Mouse (Mus musculus) heart, postnatal 0 days (tissue): ENCODE results near the gene Tln2. TPM values are rescaled to one million over a fixed set of nuclear protein-coding genes. Genes with fewer than 3 reads are reported as not detected.

Experiments
- ATAC-seq: fragments of 200-750 bp; cut with Nextera tagmentation; 2 replicates; pipeline ENCODE4 v1.8.0; 2017; ENCODE audit warnings: low read depth, moderate number of reproducible peaks, moderate library complexity; ENCODE audit not compliant: insufficient read depth
- DNase-seq: peaks from one replicate; pipeline ENCODE4 v3.0.0-alpha.2; 2016; ENCODE audit warnings: low spot score
- H3K27ac ChIP-seq: fragments of 300-500 bp; sonication (generic); 2 replicates; pipeline ENCODE4 v1.5.1; 2014; ENCODE audit warnings: low read depth, mild to moderate bottlenecking
- H3K27me3 ChIP-seq: fragments of 300-500 bp; sonication (generic); 2 replicates; pipeline ENCODE4 v1.6.1; 2014; ENCODE audit warnings: low read length, mixed read lengths; ENCODE audit not compliant: control insufficient read depth, insufficient read depth
- H3K36me3 ChIP-seq: fragments of 300-500 bp; sonication (generic); replicated peaks from 2 replicates; pipeline ENCODE4 v1.6.1; 2014; ENCODE audit warnings: low read length, mixed read lengths; ENCODE audit not compliant: control insufficient read depth, insufficient read depth
- H3K4me1 ChIP-seq: fragments of 300-500 bp; sonication (generic); 2 replicates; pipeline ENCODE4 v1.6.1; 2014; ENCODE audit warnings: antibody characterized with exemption; ENCODE audit not compliant: control insufficient read depth, insufficient read depth
- H3K4me2 ChIP-seq: fragments of 300-500 bp; sonication (generic); 2 replicates; pipeline ENCODE4 v1.6.1; 2014; ENCODE audit warnings: low read depth, mild to moderate bottlenecking, low read length, moderate library complexity
- H3K4me3 ChIP-seq: fragments of 300-500 bp; sonication (generic); 2 replicates; pipeline ENCODE4 v1.5.1; 2014; ENCODE audit warnings: low read depth, low read length
- H3K9ac ChIP-seq: fragments of 300-500 bp; sonication (generic); replicated peaks from 2 replicates; pipeline ENCODE4 v1.6.1; 2014; ENCODE audit warnings: low read depth, low read length, mixed read lengths
- H3K9me3 ChIP-seq: fragments of 300-500 bp; sonication (generic); replicated peaks from 2 replicates; pipeline ENCODE4 v1.6.1; 2016; ENCODE audit warnings: low read length; ENCODE audit not compliant: control insufficient read depth
- CTCF ChIP-seq: IDR thresholded peaks from 2 replicates; pipeline ENCODE4 v1.5.1; 2016; ENCODE audit warnings: antibody characterized with exemption, control low read depth, low read depth
- EP300 ChIP-seq: IDR thresholded peaks from 2 replicates; pipeline ENCODE4 v1.6.1; 2016; ENCODE audit warnings: antibody characterized with exemption, low read depth
- WGBS: fragments of 180-500 bp; shearing (Covaris S2); extraction: QIAGEN DNeasy Blood & Tissue Kit; methylation state at CpG from one replicate; pipeline ENCODE4 v1.1.7; 2014; 5-methylcytosine and 5-hydroxymethylcytosine counted together
- polyA plus RNA-seq: library from polyadenylated mRNA; unstranded; fragments of >200 nt; fragmentation: Nextera tagmentation; extraction: Ambion mirVana; gene quantifications from 2 replicates; pipeline ENCODE4 v1.2.1, GENCODE M21; 2015
- total RNA-seq: library from RNA; depleted of rRNA; stranded (reverse); fragments of >200 nt; gene quantifications from 2 replicates; pipeline ENCODE4 v1.2.3, GENCODE M21; 2014; ENCODE audit warnings: low replicate concordance

The Tln2 gene
- total and polyA plus RNA-seq, 2 experiments from 2014 or later, result 67.0 to 92.6 TPM

DNA sequence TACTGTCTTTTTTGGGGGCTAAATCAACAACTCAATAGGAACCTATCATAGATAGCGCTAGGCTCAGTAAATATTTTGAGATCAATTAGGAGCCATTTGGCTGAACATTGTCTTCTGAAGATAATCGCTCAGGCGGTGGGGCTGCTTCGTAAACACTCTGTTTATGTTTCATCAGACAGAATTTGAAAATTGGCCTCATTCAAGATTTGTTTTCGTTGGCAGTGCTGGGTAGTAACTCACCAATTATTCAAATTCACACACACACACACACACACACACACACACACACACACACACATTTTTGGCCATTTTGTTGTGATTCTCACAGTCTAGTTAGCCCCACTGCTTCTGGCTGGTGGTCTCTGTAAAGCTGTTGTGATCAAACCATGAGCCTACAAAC, 12.9 kb downstream of the Tln2 start:
- DNase-seq (no peak), ATAC-seq (no peak)
- peaks cover 26% of the 10 kb centered on the region for H3K4me1 ChIP-seq
- H3K9me3 ChIP-seq, result no peaks in the 10 kb centered on the region
- no peaks in the 10 kb centered on the region for H3K36me3 ChIP-seq
- H3K27ac ChIP-seq, result no peak overlapping the region
- WGBS, result 88% methylated on average over 5 of the region's 5 CpGs
- H3K4me2 ChIP-seq, result no peak overlapping the region
- no peak overlapping the region for H3K9ac ChIP-seq
- no peak overlapping the region for H3K4me3 ChIP-seq
- no peaks in the 10 kb centered on the region for H3K27me3 ChIP-seq
- no peak for TF ChIP-seq CTCF
- no peak for TF ChIP-seq EP300

DNA sequence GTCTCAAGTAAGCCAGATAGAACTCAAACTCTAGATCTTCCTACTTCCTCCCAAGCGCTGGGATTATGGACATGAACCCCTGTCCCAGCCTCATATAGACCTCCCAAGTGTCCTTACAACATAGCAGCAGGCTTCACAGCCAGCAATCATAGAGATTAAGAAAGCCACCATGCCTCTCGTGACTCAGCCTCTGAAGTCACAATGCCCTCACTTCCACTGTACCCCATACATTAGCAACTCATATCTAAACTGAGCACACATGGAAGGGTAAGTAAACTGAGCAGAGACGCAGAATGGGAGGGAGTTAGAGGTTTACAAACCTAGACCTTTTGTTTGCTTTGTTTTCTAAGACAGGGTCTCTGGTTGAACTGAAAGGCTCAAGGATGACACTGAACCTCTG, 13.7 kb downstream of the Tln2 start:
- TF ChIP-seq EP300 (no peak), CTCF (no peak)
- WGBS, result 87% methylated on average over 3 of the region's 3 CpGs
- no peak for DNase-seq
- Histone ChIP-seq H3K4me2 (no peak overlapping the region), H3K9me3 (no peaks in the 10 kb centered on the region), H3K9ac (no peak overlapping the region), H3K27ac (no peak overlapping the region), H3K4me3 (no peak overlapping the region), H3K36me3 (no peaks in the 10 kb centered on the region), H3K27me3 (no peaks in the 10 kb centered on the region), H3K4me1 (peaks cover 26% of the 10 kb centered on the region)
- no peak for ATAC-seq

DNA sequence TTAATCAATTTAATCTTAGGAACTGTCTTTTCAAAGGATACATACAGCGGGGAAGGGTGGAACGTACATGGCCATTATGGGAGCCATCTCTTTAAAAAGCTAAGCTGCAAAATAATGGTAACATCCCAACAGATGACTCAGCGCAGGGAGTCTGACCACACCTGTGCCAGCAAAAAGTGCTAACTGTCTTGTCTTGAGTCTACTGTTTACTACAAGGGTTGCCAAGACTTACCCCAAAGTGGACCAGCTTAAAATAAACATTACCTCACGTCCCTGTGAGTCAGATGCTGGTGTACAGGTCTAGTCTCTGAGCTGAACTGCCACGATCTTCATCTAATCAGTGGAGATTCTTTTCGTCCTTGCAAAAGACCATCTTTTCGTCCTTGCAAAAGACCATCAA, 14.7 kb downstream of the Tln2 start:
- WGBS, result 52% methylated on average over 7 of the region's 7 CpGs
- no peaks in the 10 kb centered on the region for H3K27me3 ChIP-seq
- H3K27ac ChIP-seq, result no peak overlapping the region
- H3K4me1 ChIP-seq, result peaks cover 23% of the 10 kb centered on the region
- H3K9ac ChIP-seq, result no peak overlapping the region
- no peak overlapping the region for H3K4me3 ChIP-seq
- H3K4me2 ChIP-seq, result no peak overlapping the region
- no peak for DNase-seq
- ATAC-seq, result no peak
- no peaks in the 10 kb centered on the region for H3K9me3 ChIP-seq
- no peaks in the 10 kb centered on the region for H3K36me3 ChIP-seq
- TF ChIP-seq CTCF, result no peak
- no peak for TF ChIP-seq EP300

DNA sequence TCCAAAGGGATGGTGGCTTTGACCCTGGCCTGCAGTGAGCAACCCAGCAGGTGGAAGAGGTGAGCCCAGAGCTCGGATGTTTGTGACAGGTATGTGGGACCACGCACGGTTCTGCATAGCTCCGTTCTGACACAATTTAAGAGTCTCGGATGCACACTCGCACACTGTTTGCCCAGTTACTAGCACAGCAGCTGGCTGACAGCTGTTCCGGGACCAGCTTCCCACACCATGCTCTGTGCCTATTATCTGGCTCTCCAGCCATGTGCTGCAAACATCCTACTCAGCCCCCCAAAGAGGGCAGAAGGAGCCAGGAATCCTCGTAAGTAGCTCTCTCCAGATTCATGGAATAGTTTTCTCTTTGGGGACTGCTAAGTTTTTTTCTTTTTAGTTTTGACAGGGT, 17.6 kb downstream of the Tln2 start:
- Histone ChIP-seq H3K4me1 (0 out of 2 replicates have a peak, but pooled peaks cover 9% of the 10 kb centered on the region), H3K9me3 (no peaks in the 10 kb centered on the region), H3K9ac (no peak overlapping the region), H3K36me3 (no peaks in the 10 kb centered on the region), H3K4me2 (no peak overlapping the region), H3K27ac (no peak overlapping the region), H3K4me3 (no peak overlapping the region), H3K27me3 (no peaks in the 10 kb centered on the region)
- WGBS, result 79% methylated on average over 8 of the region's 8 CpGs
- DNase-seq (no peak), ATAC-seq (no peak)
- TF ChIP-seq EP300 (no peak), CTCF (no peak)

DNA sequence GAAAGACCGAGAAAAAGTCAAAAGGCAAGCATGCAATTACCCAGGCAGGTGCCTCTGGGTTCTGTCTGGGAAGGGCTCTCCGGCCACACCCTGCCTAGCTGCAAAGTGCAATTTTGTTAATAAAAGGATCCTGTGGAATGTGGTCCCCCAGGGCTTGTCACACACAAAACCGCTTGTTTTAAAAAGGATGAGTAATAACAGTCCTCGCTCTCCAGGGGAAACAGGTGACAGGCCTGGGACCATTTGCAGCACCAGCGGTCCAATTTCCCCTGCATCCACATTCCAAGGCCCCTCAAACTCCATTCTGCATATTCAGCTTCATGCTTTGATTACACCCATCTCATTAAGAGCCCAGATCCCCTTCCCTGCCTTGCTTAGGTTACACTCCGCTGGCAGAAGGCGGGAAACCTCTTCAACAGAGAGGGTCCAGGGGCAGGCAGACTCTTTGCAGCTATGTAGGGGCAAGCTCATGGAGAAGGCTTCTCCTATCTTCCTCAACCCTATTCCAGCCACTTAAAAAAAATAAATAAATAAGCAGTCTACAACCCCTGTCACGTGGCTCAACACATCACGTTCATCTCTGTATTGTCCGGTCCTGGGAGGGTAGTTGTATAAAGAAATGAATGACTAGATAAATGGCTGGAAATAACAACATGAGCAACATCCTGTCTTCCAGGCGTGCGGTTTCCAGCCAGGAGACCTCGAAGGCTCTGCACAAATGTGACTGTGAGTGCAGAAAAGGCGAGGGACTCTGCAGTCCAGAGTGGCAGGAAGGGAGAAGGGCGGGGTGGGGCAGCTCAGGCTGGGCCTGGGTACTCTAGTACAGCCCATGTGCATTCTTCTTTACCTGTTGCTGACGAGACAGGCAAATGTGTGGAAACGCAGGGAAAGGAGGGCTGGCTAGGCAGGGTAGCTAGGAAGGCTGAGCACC, 19.5 kb downstream of the Tln2 start:
- no peaks in the 10 kb centered on the region for H3K27me3 ChIP-seq
- no peak overlapping the region for H3K9ac ChIP-seq
- no peak for DNase-seq
- H3K36me3 ChIP-seq, result no peaks in the 10 kb centered on the region
- H3K4me1 ChIP-seq, result 0 out of 2 replicates have a peak, but pooled peaks cover 8% of the 10 kb centered on the region
- no peak overlapping the region for H3K4me3 ChIP-seq
- no peak for TF ChIP-seq CTCF
- no peak for TF ChIP-seq EP300
- 63% methylated on average over 17 of the region's 17 CpGs for WGBS
- no peak overlapping the region for H3K4me2 ChIP-seq
- H3K9me3 ChIP-seq, result no peaks in the 10 kb centered on the region
- H3K27ac ChIP-seq, result no peak overlapping the region
- ATAC-seq, result no peak

DNA sequence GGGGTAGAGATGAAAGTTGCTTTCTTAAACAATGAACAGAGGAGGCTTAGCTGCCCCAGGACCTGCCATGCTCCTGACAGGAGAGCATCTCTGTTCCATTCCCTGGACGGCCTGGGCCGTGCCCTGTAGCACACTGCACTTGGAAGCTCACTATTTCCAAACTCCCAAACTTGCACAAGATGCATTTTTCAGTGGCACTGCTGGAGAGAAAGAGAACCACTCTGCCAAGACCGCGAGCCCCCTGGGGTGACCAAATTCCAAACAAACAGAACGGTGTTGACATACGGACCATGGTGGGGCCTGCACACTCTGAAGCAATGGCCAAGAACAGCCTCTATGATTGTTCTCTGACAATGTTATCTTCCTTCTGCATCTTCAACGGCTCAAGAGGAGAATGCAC, 25.1 kb downstream of the Tln2 start:
- DNase-seq (no peak), ATAC-seq (no peak)
- Histone ChIP-seq H3K27me3 (no peaks in the 10 kb centered on the region), H3K27ac (no peak overlapping the region), H3K36me3 (no peaks in the 10 kb centered on the region), H3K4me2 (no peak overlapping the region), H3K9ac (no peak overlapping the region), H3K4me1 (peaks cover 11% of the 10 kb centered on the region; the same call in 1 of the 2 replicates), H3K9me3 (no peaks in the 10 kb centered on the region), H3K4me3 (no peak overlapping the region)
- TF ChIP-seq CTCF (no peak), EP300 (no peak)
- 56% methylated on average over 7 of the region's 7 CpGs for WGBS
